ENCODE assay signal across 8 mouse cellular contexts in genomic region chr9:49797821-49798571, GRCm38 (mm10). TPM values are rescaled to one million over a fixed set of nuclear protein-coding genes. Genes with fewer than 3 reads are reported as not detected.
DNase-seq lines count a peak whose midpoint lies in the region; ATAC-seq and TF ChIP-seq lines count a peak whose summit lies in the region.

No protein-coding gene starts in this region.

- peak overlapping the region; percentile 93 for H3K4me2 ChIP-seq in embryonic facial prominence, embryonic 14.5 days (ENCODE audit: low read depth, low read length)
- peak overlapping the region; percentile 98 for H3K4me2 ChIP-seq in kidney, postnatal 0 days (ENCODE audit: low read length)
- peak overlapping the region; percentile 68 for H3K4me2 ChIP-seq in liver, embryonic 11.5 days
- H3K4me2 ChIP-seq in neural tube, embryonic 11.5 days (ENCODE audit: low read depth) = peak overlapping the region; percentile 84

- peak; percentile 4 to 40 for DNase-seq in spleen, postnatal 10 days (ENCODE audit: low spot score in 2 of 2)
- no peak for DNase-seq in spleen, adult 18-20 months
- peak; percentile 83 for DNase-seq in embryonic facial prominence, embryonic 14.5 days (ENCODE audit: low spot score)
- DNase-seq in heart, embryonic 10.5 days (ENCODE audit: low spot score) = peak; percentile 81
- DNase-seq in kidney, postnatal 0 days (ENCODE audit: low spot score) = peak; percentile 80
- DNase-seq in liver, embryonic 11.5 days (ENCODE audit: low spot score) = peak; percentile 68
- DNase-seq in neural tube, embryonic 11.5 days (ENCODE audit: low spot score) = peak; percentile 77
- peak; percentile 51 for DNase-seq in thymus, adult 2 months

- peak overlapping the region; percentile 77 for H3K9ac ChIP-seq in embryonic facial prominence, embryonic 14.5 days (ENCODE audit: low read depth, low read length)
- peak overlapping the region; percentile 61 for H3K9ac ChIP-seq in kidney, postnatal 0 days (ENCODE audit: low read depth, low read length)
- H3K9ac ChIP-seq in liver, embryonic 11.5 days (ENCODE audit: low read depth, low read length) = peak overlapping the region; percentile 25
- H3K9ac ChIP-seq in neural tube, embryonic 11.5 days (ENCODE audit: low read length) = peak overlapping the region; percentile 93

- H3K9me3 ChIP-seq in embryonic facial prominence, embryonic 14.5 days (ENCODE audit: control insufficient read depth, low read length) = no peaks in the 10 kb centered on the region
- no peaks in the 10 kb centered on the region for H3K9me3 ChIP-seq in heart, embryonic 10.5 days
- H3K9me3 ChIP-seq in kidney, postnatal 0 days (replicated peaks; ENCODE audit: low read length) = no peaks in the 10 kb centered on the region
- H3K9me3 ChIP-seq in liver, embryonic 11.5 days (ENCODE audit: control insufficient read depth, low read length) = no peaks in the 10 kb centered on the region
- H3K9me3 ChIP-seq in neural tube, embryonic 11.5 days (ENCODE audit: control insufficient read depth, low read length) = no peaks in the 10 kb centered on the region

- TF ChIP-seq POLR2A in thymus, adult 2 months (IDR thresholded peaks at IDR 0.05; ENCODE audit: control insufficient read depth, extremely low read depth, insufficient read depth, low read length, poor library complexity) = no peak

- TF ChIP-seq CTCF in kidney, postnatal 0 days (IDR thresholded peaks at IDR 0.05; ENCODE audit: low read depth) = no peak
- TF ChIP-seq CTCF in thymus, adult 2 months (IDR thresholded peaks at IDR 0.05; ENCODE audit: borderline replicate concordance, control insufficient read depth, extremely low read depth, insufficient read depth, low read length, poor library complexity) = no peak

- peaks cover 8% of the 10 kb centered on the region for H3K27me3 ChIP-seq in embryonic facial prominence, embryonic 14.5 days (replicated peaks; ENCODE audit: control insufficient read depth, insufficient read depth, low read length)
- H3K27me3 ChIP-seq in heart, embryonic 10.5 days (ENCODE audit: insufficient read depth, poor library complexity, severe bottlenecking) = no peaks in the 10 kb centered on the region
- H3K27me3 ChIP-seq in kidney, postnatal 0 days (ENCODE audit: insufficient read depth, low read length) = no peaks in the 10 kb centered on the region
- H3K27me3 ChIP-seq in liver, embryonic 11.5 days (replicated peaks; ENCODE audit: control insufficient read depth, insufficient read depth, low read length) = peaks cover 37% of the 10 kb centered on the region
- H3K27me3 ChIP-seq in neural tube, embryonic 11.5 days (ENCODE audit: control insufficient read depth, insufficient read depth, low read length) = no peaks in the 10 kb centered on the region
- no peaks in the 10 kb centered on the region; the same call in 1 of the 2 replicates for H3K27me3 ChIP-seq in thymus, adult 2 months (ENCODE audit: control insufficient read depth, insufficient read depth, low read length)

- H3K4me1 ChIP-seq in embryonic facial prominence, embryonic 14.5 days (ENCODE audit: control insufficient read depth, insufficient read depth, low read length) = 0 out of 2 replicates have a peak, but pooled peaks cover 10% of the 10 kb centered on the region
- peaks cover 13% of the 10 kb centered on the region for H3K4me1 ChIP-seq in heart, embryonic 10.5 days
- peaks cover 7% of the 10 kb centered on the region; the same call in 1 of the 2 replicates for H3K4me1 ChIP-seq in kidney, postnatal 0 days (replicated peaks; ENCODE audit: insufficient read depth, low read length)
- H3K4me1 ChIP-seq in liver, embryonic 11.5 days (replicated peaks; ENCODE audit: control insufficient read depth, insufficient read depth, low read length) = peaks cover 4% of the 10 kb centered on the region
- H3K4me1 ChIP-seq in neural tube, embryonic 11.5 days (ENCODE audit: control insufficient read depth, insufficient read depth, low read length) = peaks cover 6% of the 10 kb centered on the region
- peaks cover 5% of the 10 kb centered on the region; the same call in 1 of the 2 replicates for H3K4me1 ChIP-seq in thymus, adult 2 months (replicated peaks; ENCODE audit: control insufficient read depth, insufficient read depth, low read length)

- under 1% methylated on average over 44 of the region's 58 CpGs for WGBS in embryonic facial prominence, embryonic 14.5 days
- WGBS in heart, embryonic 10.5 days = under 1% methylated on average over 58 of the region's 58 CpGs
- WGBS in kidney, postnatal 0 days = under 1% methylated on average over 58 of the region's 58 CpGs
- under 1% methylated on average over 58 of the region's 58 CpGs for WGBS in liver, embryonic 11.5 days
- under 1% methylated on average over 58 of the region's 58 CpGs for WGBS in neural tube, embryonic 11.5 days
- WGBS in thymus, adult 2 months = 2% methylated on average over 58 of the region's 58 CpGs

- peak overlapping the region; percentile 73 for H3K4me3 ChIP-seq in embryonic facial prominence, embryonic 14.5 days (ENCODE audit: low read depth, low read length)
- H3K4me3 ChIP-seq in heart, embryonic 10.5 days = peak overlapping the region; percentile 70
- H3K4me3 ChIP-seq in kidney, postnatal 0 days (replicated peaks; ENCODE audit: low read depth, low read length) = peak overlapping the region; percentile 69
- peak overlapping the region; percentile 60 for H3K4me3 ChIP-seq in liver, embryonic 11.5 days (ENCODE audit: low read depth, low read length)
- peak overlapping the region; percentile 95 for H3K4me3 ChIP-seq in neural tube, embryonic 11.5 days (ENCODE audit: low read depth, low read length)
- H3K4me3 ChIP-seq in thymus, adult 2 months (ENCODE audit: control insufficient read depth, insufficient read depth, low read length) = peak overlapping the region; percentile 36

- H3K27ac ChIP-seq in embryonic facial prominence, embryonic 14.5 days (replicated peaks; ENCODE audit: low read depth, low read length) = peak overlapping the region; percentile 78
- peak overlapping the region; percentile 84 for H3K27ac ChIP-seq in heart, embryonic 10.5 days
- H3K27ac ChIP-seq in kidney, postnatal 0 days = peak overlapping the region; percentile 71; the same call in 1 of the 2 replicates
- peak overlapping the region; percentile 43; the same call in 1 of the 2 replicates for H3K27ac ChIP-seq in liver, embryonic 11.5 days (ENCODE audit: low read depth, low read length)
- peak overlapping the region; percentile 85 for H3K27ac ChIP-seq in neural tube, embryonic 11.5 days (ENCODE audit: low read depth, low read length)
- H3K27ac ChIP-seq in thymus, adult 2 months (ENCODE audit: control insufficient read depth, insufficient read depth, low read length) = no peak overlapping the region

- no peaks in the 10 kb centered on the region for H3K36me3 ChIP-seq in embryonic facial prominence, embryonic 14.5 days (ENCODE audit: control insufficient read depth, insufficient read depth, low read length)
- H3K36me3 ChIP-seq in heart, embryonic 10.5 days = no peaks in the 10 kb centered on the region
- H3K36me3 ChIP-seq in kidney, postnatal 0 days (ENCODE audit: insufficient read depth, low read length) = no peaks in the 10 kb centered on the region
- no peaks in the 10 kb centered on the region for H3K36me3 ChIP-seq in liver, embryonic 11.5 days (ENCODE audit: control insufficient read depth, insufficient read depth, low read length)
- no peaks in the 10 kb centered on the region for H3K36me3 ChIP-seq in neural tube, embryonic 11.5 days (ENCODE audit: control insufficient read depth, insufficient read depth, low read length)
- H3K36me3 ChIP-seq in thymus, adult 2 months (ENCODE audit: control insufficient read depth, insufficient read depth, low read length) = no peaks in the 10 kb centered on the region

- peak; percentile 31 for ATAC-seq in embryonic facial prominence, embryonic 14.5 days (ENCODE audit: low read depth)
- ATAC-seq in kidney, postnatal 0 days (replicated peaks; ENCODE audit: low FRiP score, low read depth) = peak; percentile 47
- peak; percentile 57 for ATAC-seq in liver, embryonic 11.5 days (replicated peaks; ENCODE audit: low FRiP score)
- ATAC-seq in neural tube, embryonic 11.5 days (ENCODE audit: insufficient read depth, low FRiP score, low TSS enrichment) = peak; percentile 56

RNA-seq across cellular contexts. Expression of gene Ncam1, which starts 0.7 kb away (rescaled TPM):
- polyA plus RNA-seq in embryonic facial prominence, embryonic 14.5 days (2014; fragmentation: Nextera tagmentation; extraction: Ambion mirVana) = 101 and 104 TPM in 2 replicates
- 29.8 and 30.0 TPM in 2 replicates for polyA plus RNA-seq in heart, embryonic 10.5 days (2016; fragmentation: Nextera tagmentation; extraction: Ambion mirVana)
- 81.2 and 91.2 TPM in 2 replicates for polyA plus RNA-seq in kidney, postnatal 0 days (2015; fragmentation: Nextera tagmentation; extraction: Ambion mirVana)
- 20.1 and 20.7 TPM in 2 replicates for polyA plus RNA-seq in liver, embryonic 11.5 days (2014; fragmentation: Nextera tagmentation; extraction: Ambion mirVana)
- polyA plus RNA-seq in neural tube, embryonic 11.5 days (2014; fragmentation: Nextera tagmentation; extraction: Ambion mirVana) = 163 and 193 TPM in 2 replicates
- 0.99 and 1.1 TPM in 2 replicates for polyA plus RNA-seq in thymus, adult 2 months (2012; rRNA removed)

Comparison
In these comparisons a context has a peak if more than half of its experiments do, and no peak if none do; other contexts are left out.
1. DNase-seq: peak in spleen, postnatal 10 days (2 of 2), embryonic facial prominence, embryonic 14.5 days (single experiment), heart, embryonic 10.5 days (single experiment), kidney, postnatal 0 days (single experiment), liver, embryonic 11.5 days (single experiment), neural tube, embryonic 11.5 days (single experiment) and thymus, adult 2 months (single experiment); none in spleen, adult 18-20 months (0 of 2).
2. H3K4me3 ChIP-seq: peak in every context shown above with its lines; median percentile 95 in neural tube, embryonic 11.5 days; 73 in embryonic facial prominence, embryonic 14.5 days; 70 in heart, embryonic 10.5 days; 69 in kidney, postnatal 0 days; 60 in liver, embryonic 11.5 days; 36 in thymus, adult 2 months.
3. H3K9ac ChIP-seq: peak in every context shown above with its lines; median percentile 93 in neural tube, embryonic 11.5 days; 77 in embryonic facial prominence, embryonic 14.5 days; 61 in kidney, postnatal 0 days; 25 in liver, embryonic 11.5 days.
4. Peak in every context shown above with its lines, with median percentiles within 50 percentile points of each other: ATAC-seq and H3K4me2 ChIP-seq.